Mouse (Mus musculus) cerebellum, adult 9-10 months (tissue): Measurements from ENCODE around the gene Ms4a18.

Experiments
- DNase-seq: peaks from one replicate; pipeline ENCODE4 v3.0.0; 2022

The Ms4a18 gene

DNA sequence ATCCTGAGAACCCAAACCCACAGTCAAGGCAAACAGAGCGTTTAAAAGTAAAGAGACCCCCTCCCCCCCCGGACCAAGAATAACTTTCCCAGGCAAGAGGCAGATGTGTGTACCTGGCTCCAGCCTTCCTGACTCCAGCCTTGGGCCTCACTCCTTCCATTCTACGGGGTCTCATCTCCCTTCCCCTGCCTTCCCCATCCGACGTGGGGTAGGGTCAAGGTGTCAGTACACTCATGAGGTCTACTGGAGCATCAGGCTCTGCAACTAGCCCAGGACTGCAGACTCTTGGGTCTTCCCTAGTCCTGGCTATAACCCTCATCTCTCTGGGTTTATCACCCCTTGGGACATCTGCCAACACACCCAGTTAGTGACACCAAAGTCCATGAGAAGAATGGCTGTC is 37.6 kb downstream of the Ms4a18 start:
- no peak for DNase-seq

DNA sequence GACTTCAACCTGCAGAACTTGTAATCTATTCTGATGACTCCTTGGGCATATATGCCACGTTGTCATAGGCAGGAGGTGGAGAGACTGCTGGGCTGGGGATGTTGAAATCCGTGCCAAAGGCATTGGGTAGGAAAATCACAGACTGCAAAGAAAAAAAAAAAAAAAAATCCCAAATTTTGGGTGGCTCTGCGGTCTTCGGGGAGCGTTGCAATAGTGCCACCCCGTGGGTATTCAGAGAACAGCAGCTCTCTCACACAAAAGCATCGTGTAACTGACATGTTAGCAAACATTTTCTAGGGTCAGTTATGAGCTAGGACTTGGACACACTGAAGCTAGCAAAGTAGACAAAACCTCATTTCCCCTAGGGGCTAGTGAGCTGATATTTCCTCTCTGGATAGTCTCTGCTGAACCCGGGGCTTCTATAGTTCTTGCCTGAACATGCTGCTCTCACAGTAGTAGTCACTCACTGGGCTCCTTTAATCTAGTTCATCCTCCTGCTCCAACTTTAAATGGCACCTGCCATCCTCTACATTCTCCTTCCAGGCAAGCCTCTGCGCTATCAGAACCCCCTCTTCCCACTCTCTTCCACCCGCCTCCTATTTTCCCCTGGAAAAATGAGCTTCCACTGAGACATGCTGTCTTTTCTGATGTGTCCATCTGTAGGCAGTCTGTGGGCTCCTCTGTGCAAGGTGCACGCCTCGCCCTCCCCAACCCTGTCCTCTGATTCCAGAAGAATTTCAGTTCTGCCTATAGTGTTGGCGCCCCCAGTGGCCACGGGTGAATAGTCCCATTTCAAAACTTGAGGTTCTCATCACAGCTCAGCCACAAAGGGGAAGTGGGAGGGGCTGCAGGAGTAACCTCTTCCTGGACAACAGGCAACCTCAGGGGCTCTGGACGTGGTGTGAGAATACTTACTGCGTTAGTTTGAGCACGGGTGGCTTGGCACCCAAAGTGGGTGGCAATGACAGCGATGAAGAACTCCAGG is 38.4 kb downstream of the Ms4a18 start:
- DNase-seq, result peak; percentile 76

DNA sequence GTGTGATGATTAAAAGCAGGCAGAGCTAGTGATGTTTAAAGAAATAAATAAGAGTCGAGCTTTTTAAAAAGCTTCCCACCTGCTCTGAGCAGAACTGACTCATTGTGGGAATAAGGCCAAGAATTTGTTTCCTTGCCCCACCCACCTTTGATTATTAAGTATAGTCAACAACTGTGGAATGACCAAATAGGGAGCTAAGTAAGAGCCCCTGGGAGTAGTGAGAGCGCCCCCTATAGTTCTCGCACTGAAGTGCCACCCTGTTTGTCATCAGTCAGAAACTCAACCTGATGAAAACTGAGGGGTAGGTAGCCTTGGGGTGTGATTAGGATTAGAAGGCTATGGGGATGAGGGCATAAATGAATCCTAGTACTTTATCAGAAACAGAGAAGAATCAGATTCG is 41.5 kb downstream of the Ms4a18 start:
- DNase-seq, result no peak

DNA sequence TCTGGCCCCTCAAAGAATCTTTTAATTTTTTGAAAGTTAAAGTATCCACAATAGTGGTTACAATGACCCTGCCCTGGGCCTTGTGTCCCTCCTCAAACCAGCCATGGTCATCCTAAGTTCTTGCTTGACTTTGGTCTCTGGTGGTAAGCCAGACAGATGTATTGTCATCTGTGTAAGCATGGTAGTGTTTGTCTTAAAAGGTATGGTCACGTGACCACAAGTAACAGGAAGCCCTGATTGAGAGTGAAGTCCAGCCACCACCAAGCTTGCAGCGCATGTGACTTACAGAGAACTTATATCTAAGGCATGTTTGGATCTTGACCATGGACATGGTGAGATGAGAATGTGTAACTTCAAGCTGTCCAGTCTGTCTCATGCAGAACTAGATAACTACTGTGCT is 42.6 kb downstream of the Ms4a18 start:
- no peak for DNase-seq

DNA sequence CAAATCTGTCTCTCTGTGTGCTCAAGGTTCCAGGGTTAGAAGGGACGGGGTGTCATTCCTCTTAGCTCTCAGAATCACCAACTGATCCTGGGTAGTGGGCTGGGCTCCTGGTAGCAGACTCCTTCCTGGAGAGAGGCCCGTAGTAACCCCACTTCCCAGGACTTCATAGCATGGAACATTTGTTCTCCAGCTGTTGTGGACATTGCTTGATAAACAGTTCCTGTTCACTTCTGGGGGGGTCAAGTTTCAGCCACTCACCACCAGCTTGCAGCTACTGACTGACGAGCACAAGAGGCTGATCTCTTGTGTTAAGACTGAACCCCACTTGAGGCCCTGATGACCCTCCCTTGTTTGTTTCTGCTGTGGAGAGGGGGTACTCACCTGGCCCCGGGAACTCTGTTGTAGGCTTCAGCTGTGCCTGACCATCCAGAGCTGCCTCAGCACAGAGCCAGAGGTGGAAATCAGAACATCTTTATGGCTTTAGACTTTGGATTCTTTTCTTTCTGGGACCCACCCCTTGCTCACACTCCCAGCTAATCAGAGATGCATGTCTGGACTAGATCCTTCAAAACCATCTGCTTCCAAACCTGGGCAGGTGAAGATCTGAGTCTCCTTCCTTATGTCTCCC is 43.5 kb downstream of the Ms4a18 start, which contains the start of gene Ms4a10:
Gene Ms4a10, minus strand, starts transcription at position 433 of the 628 bp plus-strand sequence.
- no peak for DNase-seq

DNA sequence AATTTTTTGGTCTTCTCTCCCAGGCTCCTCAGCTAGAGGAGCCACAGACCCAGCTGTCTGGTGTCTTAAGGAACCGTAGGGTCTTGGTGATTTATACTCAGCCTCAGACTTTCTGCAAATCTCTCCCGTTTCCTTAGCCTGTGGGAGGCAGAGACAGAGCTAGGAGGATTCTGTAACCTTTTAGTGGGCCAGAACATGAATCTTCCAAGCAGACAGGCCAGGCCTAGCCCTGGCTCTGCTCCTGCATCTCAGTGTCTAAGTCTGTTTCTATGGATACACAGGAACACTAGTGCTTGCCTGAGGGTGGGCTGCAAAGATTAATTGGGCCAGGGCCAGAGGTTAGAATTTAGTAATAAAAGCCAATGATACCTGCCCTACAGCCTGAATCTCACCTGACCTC is 44.6 kb downstream of the Ms4a18 start:
- no peak for DNase-seq

DNA sequence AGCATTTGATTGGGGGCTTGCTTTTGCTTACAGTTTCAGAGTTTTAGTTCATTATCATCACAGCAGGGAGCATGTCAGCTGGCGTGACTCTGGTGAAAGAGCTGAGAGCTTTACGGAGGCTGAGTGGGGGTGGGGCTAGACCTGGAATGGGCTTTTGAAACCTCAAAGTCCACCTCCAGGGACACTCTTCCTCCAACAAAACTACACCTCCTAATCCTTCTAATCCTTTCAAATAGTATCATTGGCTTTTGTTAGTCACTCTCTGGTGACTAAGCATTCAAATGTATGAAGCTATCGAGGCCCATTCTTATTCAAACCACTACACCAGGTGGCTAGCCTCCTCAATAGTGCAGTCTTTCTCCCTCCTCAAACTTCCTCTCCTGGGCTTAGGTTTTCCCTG is 45.2 kb downstream of the Ms4a18 start:
- no peak for DNase-seq

DNA sequence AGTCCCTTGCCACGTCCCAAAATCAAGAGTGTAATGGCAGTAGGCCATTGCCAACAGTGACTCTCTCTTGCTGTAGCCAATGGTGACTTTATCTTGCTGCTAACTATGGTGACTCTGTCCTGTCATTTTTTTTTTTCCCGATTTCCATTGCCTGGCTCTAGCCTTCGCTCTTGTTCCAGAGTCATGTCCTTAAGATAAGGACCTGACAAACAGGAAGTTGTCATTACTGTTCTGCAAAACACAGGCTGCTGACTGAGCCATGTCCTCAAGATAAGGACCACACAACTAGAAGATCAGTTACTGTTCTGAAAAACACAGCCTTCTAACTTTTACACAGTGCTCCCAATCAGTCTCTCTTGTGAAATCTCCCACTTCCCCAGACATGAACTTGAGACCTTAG is 47.4 kb downstream of the Ms4a18 start:
- DNase-seq, result no peak

DNA sequence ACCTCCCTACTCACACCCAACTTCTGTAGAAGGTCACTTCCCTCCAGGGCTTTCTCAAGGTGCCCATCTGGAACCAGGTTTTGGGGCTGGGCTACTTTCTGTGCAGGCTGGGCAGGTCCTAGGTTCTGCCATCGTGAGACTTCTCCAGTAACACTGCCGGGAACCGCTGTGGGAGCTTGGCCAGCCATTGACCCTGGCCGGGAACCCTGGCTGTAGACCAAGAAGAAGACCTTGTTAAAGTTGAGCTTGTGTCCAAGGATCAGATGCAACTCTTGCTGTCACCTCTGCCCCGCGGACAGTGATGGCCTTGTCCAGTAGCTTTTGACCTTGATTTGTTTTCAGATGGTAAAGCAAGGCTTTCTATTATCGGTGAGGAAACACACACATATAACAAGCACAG is 49.3 kb downstream of the Ms4a18 start:
- no peak for DNase-seq

DNA sequence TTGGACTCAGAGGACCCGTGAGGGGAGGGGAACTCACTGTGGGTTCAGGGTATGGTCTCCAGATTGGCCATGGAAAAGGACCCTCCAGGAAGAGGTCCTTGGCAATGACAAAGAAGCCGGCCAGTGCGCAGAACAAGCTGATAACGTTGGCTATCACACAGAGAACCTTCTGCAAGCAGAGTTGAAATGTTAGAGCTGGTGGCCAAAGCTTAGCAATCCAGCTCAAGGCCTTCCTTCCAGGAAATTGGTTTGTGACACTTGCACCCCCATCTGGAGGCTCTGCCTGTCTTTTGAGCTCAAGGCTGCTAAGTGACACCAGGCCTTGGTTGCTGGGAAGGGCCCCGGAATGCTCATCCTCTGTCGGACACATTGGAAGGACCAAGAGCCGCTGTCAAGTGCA is 52.1 kb downstream of the Ms4a18 start:
- DNase-seq, result no peak

DNA sequence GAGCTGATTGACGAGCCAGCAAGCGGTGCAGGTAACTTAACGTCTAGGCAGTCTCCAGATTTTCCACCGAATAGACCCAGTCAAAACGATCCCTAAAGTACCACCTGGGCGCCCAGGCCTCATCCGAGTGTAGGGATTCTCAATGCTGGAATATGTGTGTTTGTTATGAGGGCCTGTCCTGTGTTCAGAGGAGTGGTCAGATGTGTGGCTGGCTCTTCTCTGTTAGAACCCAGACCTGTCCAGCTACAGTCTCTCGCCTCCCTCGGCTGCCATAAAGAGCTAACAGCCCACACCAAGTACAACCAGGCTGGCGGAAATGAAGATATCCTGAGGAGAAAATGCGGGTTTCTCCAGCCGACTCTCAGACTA is 57.9 kb downstream of the Ms4a18 start:
- DNase-seq, result no peak

DNA sequence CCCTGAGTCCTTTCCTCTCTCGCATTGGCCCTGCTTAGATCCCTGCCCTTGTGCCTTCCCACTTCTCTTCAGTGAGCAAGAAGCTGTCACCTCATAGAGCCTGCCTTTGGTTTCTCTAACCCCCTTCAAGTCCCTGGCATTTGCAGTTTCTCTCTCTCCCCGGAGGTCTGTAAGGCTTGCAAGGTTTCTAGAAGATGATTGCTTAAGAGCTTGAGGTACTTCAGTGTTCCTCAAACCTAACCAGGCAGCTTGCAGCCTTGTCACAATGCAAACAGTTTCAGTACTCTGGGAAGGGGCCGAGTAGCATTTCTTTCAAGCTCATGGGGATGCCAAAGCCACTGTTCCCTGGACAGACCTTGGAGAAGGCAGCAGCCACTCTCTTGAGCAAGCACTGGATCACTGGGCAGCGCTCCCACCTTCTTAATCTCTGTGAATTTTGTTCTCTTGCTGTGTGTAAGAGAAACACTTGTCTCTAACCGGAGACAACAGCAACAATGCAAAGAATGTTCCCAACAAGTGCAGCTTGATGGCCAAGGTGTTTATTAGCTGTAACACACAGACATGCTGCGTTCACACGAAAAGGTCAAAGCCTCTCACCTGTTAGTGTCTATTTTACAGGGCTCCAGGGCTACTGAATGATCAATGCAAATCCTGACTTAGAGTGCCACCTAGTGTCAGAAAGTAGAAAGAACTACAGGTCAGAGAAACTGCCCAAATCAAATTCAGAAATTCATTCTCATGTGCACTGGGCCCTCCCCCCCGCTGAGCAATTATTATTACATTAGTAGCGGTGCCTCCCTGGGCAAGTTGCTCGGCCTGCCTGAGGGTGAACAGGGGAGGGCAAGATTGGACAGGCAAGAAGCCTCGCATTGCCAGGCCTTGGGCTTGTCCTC is 58.5 kb downstream of the Ms4a18 start:
- peak; percentile 86 for DNase-seq

DNA sequence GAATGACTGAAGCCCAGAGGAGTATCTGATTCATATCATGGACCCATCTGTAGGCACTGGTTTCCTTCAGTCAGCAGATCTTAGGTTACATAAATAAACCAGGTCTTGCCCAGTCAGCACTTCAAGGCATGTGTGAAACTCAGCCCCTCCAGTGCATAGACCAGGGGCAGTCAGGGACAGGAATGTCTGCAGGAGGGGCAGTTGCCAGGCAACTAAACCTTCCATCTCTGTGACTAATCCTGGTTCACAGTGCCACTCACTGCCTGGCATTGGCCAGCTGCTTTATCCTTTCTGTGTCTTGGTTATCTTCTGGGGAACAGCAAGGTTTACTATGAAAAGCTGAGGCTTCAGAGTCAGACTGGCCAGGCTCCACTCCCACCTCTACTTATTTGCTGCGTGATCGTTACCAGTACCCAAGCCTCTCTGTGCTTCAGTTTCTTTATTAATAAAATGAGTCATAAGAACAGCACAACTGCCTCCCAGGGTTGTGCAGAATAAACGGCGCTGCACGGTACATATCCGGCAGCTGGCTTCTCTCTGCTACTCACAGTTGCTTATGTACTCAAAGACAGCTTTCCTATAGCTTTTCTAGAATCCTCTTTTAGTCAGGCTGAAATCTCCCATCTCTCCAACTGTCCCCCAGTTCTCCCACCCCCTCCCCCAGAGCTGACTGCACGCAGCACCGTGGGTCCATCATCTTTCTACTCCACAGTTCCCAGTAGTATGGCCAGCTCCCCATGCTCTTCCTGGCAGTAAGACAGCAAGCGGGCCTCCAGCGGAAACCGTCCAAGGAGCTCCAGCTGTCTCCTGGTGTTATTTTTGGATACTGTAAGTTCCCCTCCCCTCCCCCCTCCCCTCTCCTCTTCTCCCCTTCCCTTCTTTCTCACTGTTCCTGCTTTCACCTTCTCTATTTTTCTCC is 65.6 kb downstream of the Ms4a18 start:
- DNase-seq, result no peak

DNA sequence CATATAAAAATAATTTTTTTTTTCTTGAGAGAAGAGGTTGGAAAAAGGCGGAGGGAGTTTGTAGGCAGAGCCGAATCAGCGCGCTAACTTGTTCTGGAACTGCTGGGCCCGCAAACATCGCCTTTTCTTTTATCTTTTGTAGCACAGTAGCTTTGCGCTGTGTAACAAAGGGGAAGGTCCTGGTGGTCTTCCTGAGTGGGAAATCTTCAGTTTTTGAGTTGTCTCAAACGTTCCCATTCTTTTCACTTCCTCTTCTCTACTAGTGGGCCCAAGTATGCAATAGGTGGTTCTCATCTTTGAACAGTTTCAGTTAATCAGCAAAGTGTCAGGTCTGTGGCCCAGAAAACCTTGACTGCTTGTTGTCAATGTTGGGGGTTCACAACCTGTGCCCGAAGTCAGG is 68.3 kb downstream of the Ms4a18 start:
- DNase-seq, result no peak

DNA sequence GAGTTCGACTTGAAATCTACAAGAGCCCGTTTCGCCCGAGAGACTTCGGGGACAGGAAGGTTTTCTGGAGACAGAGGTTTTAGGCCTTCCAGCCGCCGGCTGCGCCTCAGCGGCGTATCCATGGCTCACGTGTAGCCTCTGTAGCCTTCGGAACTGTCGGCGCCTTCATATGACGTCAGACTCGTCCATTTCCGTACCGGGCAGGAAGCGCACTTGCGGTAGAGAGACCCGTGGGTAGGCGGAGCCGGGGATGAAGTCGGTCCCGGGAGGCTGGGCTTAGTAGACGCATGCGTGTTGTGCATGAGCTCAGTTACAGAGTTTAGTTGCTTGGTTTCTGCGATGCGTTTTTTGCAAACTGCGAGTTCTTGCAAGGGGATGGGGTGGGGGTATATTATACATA is 68.7 kb downstream of the Ms4a18 start, which contains the start of gene Ccdc86:
Gene Ccdc86, minus strand, starts transcription at position 155 of the 400 bp plus-strand sequence.
- peak; percentile 95 for DNase-seq

DNA sequence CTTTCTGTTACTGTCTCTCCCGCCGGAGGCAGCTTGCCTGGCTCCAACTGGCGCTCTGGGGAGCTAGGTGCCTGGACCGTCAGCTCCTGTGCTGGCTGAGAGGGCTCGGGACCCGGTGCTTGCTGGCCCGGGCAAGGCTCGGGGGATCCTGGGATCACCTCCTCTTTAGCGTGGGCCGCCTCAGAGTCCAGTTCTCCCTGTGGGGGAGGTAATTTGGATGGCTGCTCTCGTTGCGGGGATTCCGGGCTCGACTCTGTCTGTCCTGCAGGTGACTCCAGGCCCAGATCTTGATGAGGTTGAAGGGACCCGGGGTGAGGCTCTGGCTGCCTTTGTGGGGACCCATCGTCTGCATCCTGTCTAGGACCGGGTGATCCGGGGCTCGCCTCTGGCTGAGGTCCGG is 69.4 kb downstream of the Ms4a18 start:
- DNase-seq, result peak; percentile 42

DNA sequence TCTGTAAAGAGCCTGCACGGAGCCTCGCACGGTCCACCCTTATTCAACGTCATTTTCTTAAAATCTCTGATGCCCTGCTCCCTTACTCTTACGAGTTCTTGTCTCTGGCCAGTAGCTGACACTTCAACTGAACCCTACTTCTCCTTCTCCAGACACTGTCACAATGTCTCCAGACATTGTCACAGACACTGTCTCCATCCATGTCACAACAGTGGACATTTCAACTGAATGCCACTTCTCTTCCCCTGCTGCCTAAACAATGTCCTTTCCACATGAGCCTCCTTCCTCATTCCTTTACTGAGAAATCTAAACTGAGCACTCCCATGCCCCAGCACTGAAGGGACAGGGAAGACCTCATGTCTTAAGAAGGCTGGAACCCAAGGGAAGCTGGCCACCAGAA is 70.6 kb downstream of the Ms4a18 start:
- DNase-seq, result no peak
